Mouse (Mus musculus) urinary bladder, adult 18-20 months (tissue): ENCODE data around the gene Fam228b.
"Not testable (repeated sequence)": the region's sequence is repeated elsewhere in the genome, so short reads cannot be mapped to it uniquely, and the experiment has no call there.

Experiments used
- DNase-seq, 2 experiments: peaks; one replicate each; pipeline ENCODE4 v3.0.0; 2022; ENCODE audit warnings: low spot score in 2 of 2, mixed read lengths in 2 of 2

Fam228b gene

GRCm38 (mm10) chr12:4742183-4742582, 26.9 kb downstream of the Fam228b start:
- no peak for DNase-seq

- DNase-seq = no peak
Observed at GRCm38 (mm10) chr12:4740823-4741222, 28.2 kb downstream of the Fam228b start.

- DNase-seq = no peak
Observed at GRCm38 (mm10) chr12:4738031-4738576, 31.0 kb downstream of the Fam228b start, which contains the start of gene Fam228a. Fam228a (minus strand) TSS chr12:4738430.

- no peak for DNase-seq
Observed at GRCm38 (mm10) chr12:4732332-4732731, 36.7 kb downstream of the Fam228b start.

- DNase-seq = no peak
Observed at GRCm38 (mm10) chr12:4731629-4732028, 37.4 kb downstream of the Fam228b start.

GRCm38 (mm10) chr12:4729165-4729564, 39.9 kb downstream of the Fam228b start:
- DNase-seq = no peak

- no peak for DNase-seq
Observed at GRCm38 (mm10) chr12:4719762-4720754, 49.0 kb downstream of the Fam228b start.

- no peak for DNase-seq
Observed at GRCm38 (mm10) chr12:4719066-4719761, 49.9 kb downstream of the Fam228b start.

- DNase-seq = no peak
Observed at GRCm38 (mm10) chr12:4717417-4717816, 51.6 kb downstream of the Fam228b start.

- DNase-seq = no peak
Observed at GRCm38 (mm10) chr12:4715606-4716005, 53.5 kb downstream of the Fam228b start.

GRCm38 (mm10) chr12:4713361-4713760, 55.7 kb downstream of the Fam228b start:
- DNase-seq = no peak

GRCm38 (mm10) chr12:4709926-4710325, 59.1 kb downstream of the Fam228b start:
- no peak for DNase-seq

- no peak for DNase-seq
Observed at GRCm38 (mm10) chr12:4708881-4709604, 60.0 kb downstream of the Fam228b start.

GRCm38 (mm10) chr12:4708296-4708695, 60.8 kb downstream of the Fam228b start:
- no peak for DNase-seq

- DNase-seq = no peak
Observed at GRCm38 (mm10) chr12:4707488-4708017, 61.5 kb downstream of the Fam228b start.

GRCm38 (mm10) chr12:4706901-4707300, 62.2 kb downstream of the Fam228b start:
- DNase-seq = no peak

GRCm38 (mm10) chr12:4706175-4706574, 62.9 kb downstream of the Fam228b start:
- DNase-seq = no peak

- DNase-seq = not testable (repeated sequence)
Observed at GRCm38 (mm10) chr12:4705626-4706025, 63.4 kb downstream of the Fam228b start.

GRCm38 (mm10) chr12:4694534-4694933, 74.5 kb downstream of the Fam228b start:
- no peak for DNase-seq

- no peak for DNase-seq
Observed at GRCm38 (mm10) chr12:4691193-4691592, 77.9 kb downstream of the Fam228b start.
